Mouse (Mus musculus) limb, embryonic 12.5 days (tissue): ENCODE data around the gene Picalm. TPM values are rescaled to one million over a fixed set of nuclear protein-coding genes. Genes with fewer than 3 reads are reported as not detected.
A peak's percentile ranks its signal among the peaks of the same experiment; 100 is the strongest.
"Not testable (repeated sequence)": the region's sequence is repeated elsewhere in the genome, so short reads cannot be mapped to it uniquely, and the experiment has no call there.

Experiments
- ATAC-seq: fragments of 200-750 bp; cut with Nextera tagmentation; 2 replicates; pipeline ENCODE4 v1.8.0; 2017; ENCODE audit warnings: low read depth, moderate TSS enrichment; ENCODE audit not compliant: insufficient number of reproducible peaks, insufficient read depth, low FRiP score, low TSS enrichment
- H3K27ac ChIP-seq: fragments of 300-500 bp; sonication (generic); 2 replicates; pipeline ENCODE4 v1.5.1; 2016; ENCODE audit warnings: mild to moderate bottlenecking, moderate library complexity
- H3K27me3 ChIP-seq: fragments of 300-500 bp; sonication (generic); 2 replicates; pipeline ENCODE4 v1.6.1; 2016; ENCODE audit warnings: mild to moderate bottlenecking, moderate library complexity
- H3K36me3 ChIP-seq: fragments of 300-500 bp; sonication (generic); 2 replicates; pipeline ENCODE4 v1.6.1; 2016; ENCODE audit warnings: mild to moderate bottlenecking, moderate library complexity
- H3K4me1 ChIP-seq: fragments of 300-500 bp; sonication (generic); replicated peaks from 2 replicates; pipeline ENCODE4 v1.6.1; 2016
- H3K4me2 ChIP-seq: fragments of 300-500 bp; sonication (generic); 2 replicates; pipeline ENCODE4 v1.6.1; 2016; ENCODE audit warnings: mild to moderate bottlenecking, moderate library complexity
- H3K4me3 ChIP-seq: fragments of 300-500 bp; sonication (generic); replicated peaks from 2 replicates; pipeline ENCODE4 v1.5.1; 2016; ENCODE audit warnings: mild to moderate bottlenecking
- H3K9ac ChIP-seq: fragments of 300-500 bp; sonication (generic); replicated peaks from 2 replicates; pipeline ENCODE4 v1.6.1; 2016; ENCODE audit warnings: mild to moderate bottlenecking, moderate library complexity
- H3K9me3 ChIP-seq: fragments of 300-500 bp; sonication (generic); 2 replicates; pipeline ENCODE4 v1.6.1; 2016; ENCODE audit warnings: mild to moderate bottlenecking, moderate library complexity
- WGBS: fragments of 180-500 bp; shearing (Covaris S2); methylation state at CpG from one replicate; pipeline ENCODE4 v1.1.7; 2016; 5-methylcytosine and 5-hydroxymethylcytosine counted together
- polyA plus RNA-seq: library from polyadenylated mRNA; unstranded; fragments of >200 nt; fragmentation: Nextera tagmentation; extraction: Ambion mirVana; gene quantifications from 2 replicates; pipeline ENCODE4 v1.2.1, GENCODE M21; 2016

Gene Picalm
- polyA plus RNA-seq, 1 experiment from 2014 or later, result 45.4 TPM

- Histone ChIP-seq H3K4me3 (no peak overlapping the region), H3K9me3 (no peaks in the 10 kb centered on the region), H3K27ac (no peak overlapping the region), H3K36me3 (peaks cover 24% of the 10 kb centered on the region), H3K4me2 (no peak overlapping the region), H3K4me1 (0 out of 2 replicates have a peak, but pooled peaks cover 2% of the 10 kb centered on the region), H3K9ac (no peak overlapping the region), H3K27me3 (no peaks in the 10 kb centered on the region)
- no peak for ATAC-seq
Observed at GRCm38 (mm10) chr7:90210947-90211346, 80.9 kb downstream of the Picalm start.

GRCm38 (mm10) chr7:90216511-90216910 is 86.5 kb downstream of the Picalm start:
- Histone ChIP-seq H3K9me3 (no peaks in the 10 kb centered on the region), H3K36me3 (no peaks in the 10 kb centered on the region), H3K4me1 (peaks cover 15% of the 10 kb centered on the region; the same call in 1 of the 2 replicates), H3K4me2 (no peak overlapping the region), H3K27me3 (no peaks in the 10 kb centered on the region), H3K4me3 (no peak overlapping the region), H3K9ac (no peak overlapping the region), H3K27ac (peak overlapping the region; percentile 86)
- peak; percentile 49; the same call in 1 of the 2 replicates for ATAC-seq
- WGBS, result 51% methylated on average over 8 of the region's 8 CpGs

DNA sequence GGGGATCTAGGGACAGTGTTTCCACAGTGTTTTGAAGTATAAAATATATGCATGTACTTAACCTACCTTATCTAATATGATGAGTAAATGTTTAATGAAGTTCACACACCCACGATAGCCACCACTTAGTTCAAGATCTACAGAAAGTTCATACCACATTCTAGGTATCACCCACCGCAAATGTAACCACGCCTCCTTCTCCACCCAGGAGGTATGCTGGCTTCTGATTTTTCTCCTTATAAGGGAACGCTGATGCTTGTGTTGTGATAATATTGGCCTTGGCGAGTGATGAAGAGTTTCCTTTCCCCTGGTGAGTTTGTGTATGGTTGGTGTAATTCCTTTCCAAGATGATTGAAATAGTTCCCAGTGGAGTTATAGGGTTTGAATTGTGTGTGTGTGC is 88.1 kb downstream of the Picalm start:
- no peak overlapping the region for H3K27ac ChIP-seq
- H3K9me3 ChIP-seq, result no peaks in the 10 kb centered on the region
- H3K27me3 ChIP-seq, result no peaks in the 10 kb centered on the region
- WGBS, result 87% methylated on average over 5 of the region's 5 CpGs
- H3K9ac ChIP-seq, result no peak overlapping the region
- peaks cover 15% of the 10 kb centered on the region; the same call in 1 of the 2 replicates for H3K4me1 ChIP-seq
- no peak overlapping the region for H3K4me3 ChIP-seq
- ATAC-seq, result no peak
- no peak overlapping the region for H3K4me2 ChIP-seq
- no peaks in the 10 kb centered on the region for H3K36me3 ChIP-seq

DNA sequence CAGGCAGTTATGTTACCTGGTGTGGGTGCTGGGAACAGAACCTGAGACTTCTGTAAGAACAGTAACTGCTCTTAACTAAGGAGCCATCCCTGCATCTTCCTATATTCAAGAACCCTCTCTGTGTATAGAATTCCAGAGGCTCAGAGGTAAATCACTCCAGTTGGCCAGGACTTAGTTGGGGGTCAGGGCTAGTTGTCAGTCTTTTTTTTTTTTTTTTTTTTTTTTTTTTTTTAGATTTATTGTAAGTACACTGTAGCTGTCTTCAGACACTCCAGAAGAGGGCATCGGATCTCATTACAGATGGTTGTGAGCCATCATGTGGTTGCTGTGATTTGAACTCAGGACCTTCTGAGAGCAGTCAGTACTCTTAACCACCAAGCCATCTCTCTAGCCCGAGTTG is 91.5 kb downstream of the Picalm start:
- Histone ChIP-seq H3K27ac (no peak overlapping the region), H3K4me1 (peaks cover 11% of the 10 kb centered on the region; the same call in 1 of the 2 replicates), H3K4me3 (no peak overlapping the region), H3K4me2 (no peak overlapping the region), H3K9me3 (no peaks in the 10 kb centered on the region), H3K27me3 (no peaks in the 10 kb centered on the region), H3K36me3 (no peaks in the 10 kb centered on the region), H3K9ac (no peak overlapping the region)
- 81% methylated on average over 2 of the region's 2 CpGs for WGBS
- ATAC-seq, result no peak

GRCm38 (mm10) chr7:90228075-90228474 is 98.1 kb downstream of the Picalm start:
- Histone ChIP-seq H3K4me2 (no peak overlapping the region), H3K4me1 (no peaks in the 10 kb centered on the region), H3K27me3 (no peaks in the 10 kb centered on the region), H3K4me3 (no peak overlapping the region), H3K9ac (no peak overlapping the region), H3K27ac (no peak overlapping the region), H3K36me3 (no peaks in the 10 kb centered on the region), H3K9me3 (no peaks in the 10 kb centered on the region)
- ATAC-seq, result no peak
- WGBS, result 87% methylated on average over 4 of the region's 4 CpGs

DNA sequence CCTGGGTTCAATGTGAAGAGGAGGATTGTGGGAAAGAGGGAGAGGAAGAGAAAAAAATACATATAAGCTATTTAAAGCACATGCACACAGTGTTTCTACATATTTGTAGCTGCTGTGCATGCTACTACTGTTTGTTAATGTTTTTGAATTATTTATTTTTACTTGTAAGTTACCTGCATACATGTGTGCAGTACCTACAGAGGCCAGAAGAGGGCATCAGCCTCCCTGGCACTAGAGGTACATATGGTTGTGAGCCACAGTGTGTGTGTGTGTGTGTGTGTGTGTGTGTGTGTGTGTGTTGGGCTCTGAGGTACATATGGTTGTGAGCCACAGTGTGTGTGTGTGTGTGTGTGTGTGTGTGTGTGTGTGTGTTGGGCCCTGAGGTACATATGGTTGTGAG is 98.9 kb downstream of the Picalm start:
- not testable (repeated sequence) for H3K4me3 ChIP-seq, H3K27ac ChIP-seq, H3K4me2 ChIP-seq, ATAC-seq, H3K27me3 ChIP-seq, H3K9me3 ChIP-seq, H3K4me1 ChIP-seq, H3K9ac ChIP-seq, H3K36me3 ChIP-seq

GRCm38 (mm10) chr7:90231431-90231830 is 101.4 kb downstream of the Picalm start:
- ATAC-seq, result no peak
- Histone ChIP-seq H3K4me2 (no peak overlapping the region), H3K4me3 (no peak overlapping the region), H3K9ac (no peak overlapping the region), H3K9me3 (no peaks in the 10 kb centered on the region), H3K27ac (no peak overlapping the region), H3K36me3 (no peaks in the 10 kb centered on the region), H3K4me1 (0 out of 2 replicates have a peak, but pooled peaks cover 4% of the 10 kb centered on the region), H3K27me3 (no peaks in the 10 kb centered on the region)
- WGBS, result 78% methylated on average over 9 of the region's 9 CpGs

- no peak overlapping the region for H3K27ac ChIP-seq
- 49% methylated on average over 4 of the region's 4 CpGs for WGBS
Observed at GRCm38 (mm10) chr7:90233921-90234320, 103.9 kb downstream of the Picalm start.

GRCm38 (mm10) chr7:90236289-90236905 is 106.4 kb downstream of the Picalm start:
- H3K4me3 ChIP-seq, result no peak overlapping the region
- no peak overlapping the region for H3K9ac ChIP-seq
- no peak overlapping the region for H3K27ac ChIP-seq
- WGBS, result 41% methylated on average over 4 of the region's 4 CpGs
- 0 out of 2 replicates have a peak, but pooled peaks cover 4% of the 10 kb centered on the region for H3K4me1 ChIP-seq
- H3K36me3 ChIP-seq, result no peaks in the 10 kb centered on the region
- no peaks in the 10 kb centered on the region for H3K9me3 ChIP-seq
- no peak for ATAC-seq
- no peak overlapping the region for H3K4me2 ChIP-seq
- no peaks in the 10 kb centered on the region for H3K27me3 ChIP-seq

More at GRCm38 (mm10) chr7:90233921-90234320, 103.9 kb downstream of the Picalm start:
- no peak for ATAC-seq
- no peak overlapping the region for H3K4me2 ChIP-seq
- H3K36me3 ChIP-seq, result no peaks in the 10 kb centered on the region
- no peak overlapping the region for H3K4me3 ChIP-seq
- H3K27me3 ChIP-seq, result no peaks in the 10 kb centered on the region
- no peaks in the 10 kb centered on the region for H3K9me3 ChIP-seq
- no peak overlapping the region for H3K9ac ChIP-seq
- H3K4me1 ChIP-seq, result 0 out of 2 replicates have a peak, but pooled peaks cover 4% of the 10 kb centered on the region

GRCm38 (mm10) chr7:90243151-90243550 is 113.1 kb downstream of the Picalm start:
- WGBS, result 90% methylated on average over 6 of the region's 6 CpGs

GRCm38 (mm10) chr7:90243643-90244042 is 113.6 kb downstream of the Picalm start:
- H3K4me2 ChIP-seq, result no peak overlapping the region
- no peak for ATAC-seq
- H3K36me3 ChIP-seq, result no peaks in the 10 kb centered on the region
- H3K4me1 ChIP-seq, result no peaks in the 10 kb centered on the region
- H3K4me3 ChIP-seq, result no peak overlapping the region
- WGBS, result 73% methylated on average over 5 of the region's 5 CpGs
- no peaks in the 10 kb centered on the region for H3K9me3 ChIP-seq
- H3K27ac ChIP-seq, result no peak overlapping the region
- H3K9ac ChIP-seq, result no peak overlapping the region
- H3K27me3 ChIP-seq, result no peaks in the 10 kb centered on the region

More at GRCm38 (mm10) chr7:90243151-90243550, 113.1 kb downstream of the Picalm start:
- Histone ChIP-seq H3K27ac (no peak overlapping the region), H3K4me2 (no peak overlapping the region), H3K4me1 (no peaks in the 10 kb centered on the region), H3K4me3 (no peak overlapping the region), H3K27me3 (no peaks in the 10 kb centered on the region), H3K9me3 (no peaks in the 10 kb centered on the region), H3K36me3 (no peaks in the 10 kb centered on the region), H3K9ac (no peak overlapping the region)
- no peak for ATAC-seq

DNA sequence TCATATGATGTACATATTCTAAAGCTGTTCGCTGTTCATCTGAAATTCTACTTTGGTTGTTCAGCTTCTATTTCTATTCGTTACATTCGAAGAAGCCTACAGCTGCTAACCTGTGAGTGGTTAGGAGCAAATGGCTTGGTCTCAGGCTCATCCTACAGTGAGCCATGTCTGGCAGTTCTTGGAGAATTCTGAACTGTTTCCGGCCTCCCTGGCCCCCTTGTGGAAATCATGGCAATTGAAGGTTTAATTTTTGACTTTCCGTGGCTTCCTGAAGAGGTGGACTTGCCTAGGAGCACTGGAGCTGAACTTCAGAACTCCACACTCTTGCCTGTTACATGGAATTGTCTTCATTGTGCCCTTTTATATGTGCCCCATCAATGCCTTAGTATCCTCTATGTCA is 122.9 kb downstream of the Picalm start:
- Histone ChIP-seq H3K27me3 (no peaks in the 10 kb centered on the region), H3K36me3 (no peaks in the 10 kb centered on the region), H3K9ac (no peak overlapping the region), H3K4me3 (no peak overlapping the region), H3K9me3 (no peaks in the 10 kb centered on the region), H3K4me1 (no peaks in the 10 kb centered on the region), H3K27ac (no peak overlapping the region), H3K4me2 (no peak overlapping the region)
- no peak for ATAC-seq
- WGBS, result 77% methylated on average over 5 of the region's 5 CpGs
